Mouse (Mus musculus) intestine, embryonic 16.5 days (tissue): ENCODE measurements at regions not wholly inside any gene's neighbourhood (a gene's known extent, or its start where the extent isn't known, plus 50 kb on each side); places are given as distances from the start of the nearest gene placed in this dataset.
A peak's percentile ranks its signal among the peaks of the same experiment; 100 is the strongest.

Source experiments
- ATAC-seq: fragments of 200-750 bp; cut with Nextera tagmentation; 2 replicates; pipeline ENCODE4 v1.8.0; 2017; ENCODE audit warnings: moderate TSS enrichment, moderate library complexity
- H3K27ac ChIP-seq: fragments of 300-500 bp; sonication (generic); 2 replicates; pipeline ENCODE4 v1.5.1; 2014; ENCODE audit warnings: mild to moderate bottlenecking, low read length
- H3K27me3 ChIP-seq: fragments of 300-500 bp; sonication (generic); replicated peaks from 2 replicates; pipeline ENCODE4 v1.6.1; 2014; ENCODE audit warnings: low read length, control low read depth, mixed read lengths; ENCODE audit not compliant: control insufficient read depth, insufficient read depth
- H3K36me3 ChIP-seq: fragments of 300-500 bp; sonication (generic); 2 replicates; pipeline ENCODE4 v1.6.1; 2014; ENCODE audit warnings: low read length, control low read depth; ENCODE audit not compliant: control insufficient read depth, insufficient read depth
- H3K4me1 ChIP-seq: fragments of 300-500 bp; sonication (generic); 2 replicates; pipeline ENCODE4 v1.6.1; 2014; ENCODE audit warnings: low read length, control low read depth, mixed read lengths; ENCODE audit not compliant: control insufficient read depth, insufficient read depth
- H3K4me2 ChIP-seq: fragments of 300-500 bp; sonication (generic); 2 replicates; pipeline ENCODE4 v1.6.1; 2014; ENCODE audit warnings: low read depth, low read length, control low read depth
- H3K4me3 ChIP-seq: fragments of 300-500 bp; sonication (generic); 2 replicates; pipeline ENCODE4 v1.5.1; 2014; ENCODE audit warnings: mild to moderate bottlenecking, low read length
- H3K9ac ChIP-seq: fragments of 300-500 bp; sonication (generic); 2 replicates; pipeline ENCODE4 v1.6.1; 2014; ENCODE audit warnings: low read depth, low read length
- H3K9me3 ChIP-seq: fragments of 300-500 bp; sonication (generic); 2 replicates; pipeline ENCODE4 v1.6.1; 2016; ENCODE audit warnings: low read length, control low read depth; ENCODE audit not compliant: control insufficient read depth
- WGBS: fragments of 180-500 bp; shearing (Covaris S2); extraction: QIAGEN DNeasy Blood & Tissue Kit; methylation state at CpG from one replicate; pipeline ENCODE4 v1.1.7; 2014; 5-methylcytosine and 5-hydroxymethylcytosine counted together

- Histone ChIP-seq H3K4me1 (0 out of 2 replicates have a peak, but pooled peaks cover 2% of the 10 kb centered on the region), H3K36me3 (no peaks in the 10 kb centered on the region), H3K4me2 (no peak overlapping the region), H3K9ac (no peak overlapping the region), H3K4me3 (no peak overlapping the region), H3K9me3 (no peaks in the 10 kb centered on the region), H3K27ac (no peak overlapping the region), H3K27me3 (no peaks in the 10 kb centered on the region)
- 46% methylated on average over 3 of the region's 3 CpGs for WGBS
- no peak for ATAC-seq
Observed at GRCm38 (mm10) chr17:14578194-14578593, 115.8 kb downstream of the Thbs2 start.

GRCm38 (mm10) chr17:14576159-14576558, 117.9 kb downstream of the Thbs2 start:
- H3K4me2 ChIP-seq = no peak overlapping the region
- H3K27ac ChIP-seq = no peak overlapping the region
- no peaks in the 10 kb centered on the region for H3K36me3 ChIP-seq
- H3K4me1 ChIP-seq = 0 out of 2 replicates have a peak, but pooled peaks cover 2% of the 10 kb centered on the region
- H3K27me3 ChIP-seq = no peaks in the 10 kb centered on the region
- no peak overlapping the region for H3K4me3 ChIP-seq
- H3K9ac ChIP-seq = no peak overlapping the region
- ATAC-seq = no peak
- H3K9me3 ChIP-seq = no peaks in the 10 kb centered on the region
- 78% methylated on average over 2 of the region's 2 CpGs for WGBS

GRCm38 (mm10) chr17:14571143-14571542, 122.9 kb downstream of the Thbs2 start:
- no peak overlapping the region for H3K27ac ChIP-seq
- 90% methylated on average over 7 of the region's 7 CpGs for WGBS
- H3K27me3 ChIP-seq = no peaks in the 10 kb centered on the region
- 0 out of 2 replicates have a peak, but pooled peaks cover 2% of the 10 kb centered on the region for H3K4me1 ChIP-seq
- no peaks in the 10 kb centered on the region for H3K9me3 ChIP-seq
- no peak overlapping the region for H3K9ac ChIP-seq
- no peaks in the 10 kb centered on the region for H3K36me3 ChIP-seq
- H3K4me2 ChIP-seq = no peak overlapping the region
- H3K4me3 ChIP-seq = no peak overlapping the region
- no peak for ATAC-seq

- no peak overlapping the region for H3K27ac ChIP-seq
- H3K9me3 ChIP-seq = no peaks in the 10 kb centered on the region
- no peak overlapping the region for H3K4me3 ChIP-seq
- 67% methylated on average over 6 of the region's 6 CpGs for WGBS
- no peak overlapping the region for H3K9ac ChIP-seq
- H3K36me3 ChIP-seq = no peaks in the 10 kb centered on the region
- no peaks in the 10 kb centered on the region for H3K4me1 ChIP-seq
- H3K4me2 ChIP-seq = no peak overlapping the region
- H3K27me3 ChIP-seq = no peaks in the 10 kb centered on the region
- no peak for ATAC-seq
Observed at GRCm38 (mm10) chr17:14570266-14570775, 123.7 kb downstream of the Thbs2 start.

- Histone ChIP-seq H3K4me2 (no peak overlapping the region), H3K9me3 (no peaks in the 10 kb centered on the region), H3K9ac (no peak overlapping the region), H3K4me1 (no peaks in the 10 kb centered on the region), H3K27ac (no peak overlapping the region), H3K4me3 (no peak overlapping the region), H3K27me3 (no peaks in the 10 kb centered on the region), H3K36me3 (no peaks in the 10 kb centered on the region)
- ATAC-seq = no peak
- 84% methylated on average over 6 of the region's 6 CpGs for WGBS
Observed at GRCm38 (mm10) chr17:14562191-14562590, 131.8 kb downstream of the Thbs2 start.

GRCm38 (mm10) chr17:14557214-14557613, 136.8 kb downstream of the Thbs2 start:
- no peak overlapping the region for H3K4me2 ChIP-seq
- H3K9ac ChIP-seq = no peak overlapping the region

GRCm38 (mm10) chr17:14553195-14553594, 140.8 kb downstream of the Thbs2 start:
- H3K27me3 ChIP-seq = no peaks in the 10 kb centered on the region
- H3K4me2 ChIP-seq = no peak overlapping the region
- H3K9me3 ChIP-seq = no peaks in the 10 kb centered on the region
- no peak overlapping the region for H3K9ac ChIP-seq
- no peak overlapping the region for H3K4me3 ChIP-seq
- H3K36me3 ChIP-seq = no peaks in the 10 kb centered on the region
- 41% methylated on average over 3 of the region's 3 CpGs for WGBS
- 0 out of 2 replicates have a peak, but pooled peaks cover 4% of the 10 kb centered on the region for H3K4me1 ChIP-seq
- no peak overlapping the region; the same call in 1 of the 2 replicates for H3K27ac ChIP-seq
- ATAC-seq = no peak

More at GRCm38 (mm10) chr17:14557214-14557613, 136.8 kb downstream of the Thbs2 start:
- H3K4me3 ChIP-seq = no peak overlapping the region
- H3K9me3 ChIP-seq = no peaks in the 10 kb centered on the region
- H3K27me3 ChIP-seq = no peaks in the 10 kb centered on the region
- 0 out of 2 replicates have a peak, but pooled peaks cover 2% of the 10 kb centered on the region for H3K4me1 ChIP-seq
- no peak for ATAC-seq
- no peak overlapping the region for H3K27ac ChIP-seq
- H3K36me3 ChIP-seq = no peaks in the 10 kb centered on the region

GRCm38 (mm10) chr17:14552081-14552480, 142.0 kb downstream of the Thbs2 start:
- Histone ChIP-seq H3K4me1 (0 out of 2 replicates have a peak, but pooled peaks cover 4% of the 10 kb centered on the region), H3K9ac (no peak overlapping the region), H3K4me3 (no peak overlapping the region), H3K27me3 (no peaks in the 10 kb centered on the region), H3K36me3 (no peaks in the 10 kb centered on the region), H3K27ac (peak overlapping the region; percentile 79), H3K4me2 (no peak overlapping the region), H3K9me3 (no peaks in the 10 kb centered on the region)
- 65% methylated on average over 4 of the region's 4 CpGs for WGBS
- 0 out of 2 replicates have a peak, but pooled peaks have one; percentile 31 for ATAC-seq

GRCm38 (mm10) chr17:14551610-14552009, 142.4 kb downstream of the Thbs2 start:
- Histone ChIP-seq H3K4me3 (no peak overlapping the region), H3K4me1 (0 out of 2 replicates have a peak, but pooled peaks cover 4% of the 10 kb centered on the region), H3K27me3 (no peaks in the 10 kb centered on the region), H3K36me3 (no peaks in the 10 kb centered on the region), H3K9me3 (no peaks in the 10 kb centered on the region), H3K4me2 (no peak overlapping the region), H3K9ac (0 out of 2 replicates have a peak overlapping the region, but pooled peaks have one; percentile 33), H3K27ac (peak overlapping the region; percentile 80)
- 42% methylated on average over 4 of the region's 4 CpGs for WGBS
- no peak for ATAC-seq
